Mouse (Mus musculus) brain, embryonic 14.5 days (tissue): ENCODE measurements at regions not wholly inside any gene's neighbourhood (a gene's known extent, or its start where the extent isn't known, plus 50 kb on each side); places are given as distances from the start of the nearest gene placed in this dataset.

Experiments
- DNase-seq: peaks from one replicate; pipeline ENCODE4 v3.0.0-alpha.2; 2011; ENCODE audit warnings: low read depth
- CTCF ChIP-seq: fragments of 200-500 bp; IDR thresholded peaks from 2 replicates; pipeline ENCODE4 v1.5.1; 2012; ENCODE audit warnings: inconsistent platforms, mild to moderate bottlenecking, moderate library complexity, borderline replicate concordance; ENCODE audit not compliant: insufficient read depth, insufficient read length; ENCODE audit errors: extremely low read depth
- POLR2A ChIP-seq: fragments of 200-500 bp; IDR thresholded peaks from 2 replicates; pipeline ENCODE4 v1.6.1; 2012; ENCODE audit warnings: mild to moderate bottlenecking, inconsistent platforms, borderline replicate concordance; ENCODE audit not compliant: poor library complexity, insufficient read depth, insufficient read length, severe bottlenecking; ENCODE audit errors: extremely low read depth

DNA sequence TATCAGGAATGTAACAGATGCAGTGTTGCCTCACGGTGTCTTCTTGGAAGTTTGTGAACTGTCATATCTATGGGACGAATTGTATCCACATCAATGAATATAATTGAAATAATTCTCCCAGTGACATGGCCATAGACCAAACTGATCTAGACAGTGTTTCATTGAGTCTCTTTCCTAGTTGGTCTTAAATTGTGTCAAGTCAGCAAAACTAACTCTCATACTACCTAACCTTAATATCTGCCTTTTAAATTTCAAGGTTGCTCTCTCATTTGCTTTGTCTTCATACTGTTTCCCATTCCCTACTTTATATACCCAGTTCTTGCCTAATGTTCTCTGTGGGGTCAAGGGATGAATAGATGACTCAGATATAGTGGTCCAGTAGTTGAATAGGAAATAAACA is 397.9 kb upstream of the Gm765 start:
- DNase-seq, result no peak
- TF ChIP-seq POLR2A (no peak), CTCF (no peak)

DNA sequence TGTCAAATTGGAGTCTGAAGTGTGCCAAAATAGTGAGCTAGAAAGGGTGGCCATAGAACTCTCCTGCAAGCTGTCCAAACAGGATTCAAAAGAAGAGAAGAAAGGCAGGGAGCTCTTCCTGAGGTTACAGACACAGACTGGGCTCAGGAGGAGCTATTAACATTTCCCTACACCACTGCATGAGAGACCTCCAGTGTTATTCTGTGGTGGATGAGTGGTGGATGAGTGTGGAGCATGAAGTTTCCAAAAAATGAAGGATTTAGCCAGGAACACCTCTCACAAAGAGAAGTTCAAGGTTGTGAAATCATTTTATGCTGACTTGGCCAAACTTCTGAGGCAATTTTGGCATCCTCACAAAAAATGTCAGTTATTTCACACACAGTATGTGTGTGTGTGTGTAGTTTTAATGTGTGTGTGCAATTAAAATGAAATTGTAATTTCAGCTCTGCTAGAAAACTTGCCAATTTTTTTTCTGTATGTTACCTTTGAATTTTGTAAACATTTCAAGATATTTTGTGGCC is 388.5 kb upstream of the Gm765 start:
- TF ChIP-seq POLR2A (no peak), CTCF (no peak)
- DNase-seq, result peak; percentile 16

DNA sequence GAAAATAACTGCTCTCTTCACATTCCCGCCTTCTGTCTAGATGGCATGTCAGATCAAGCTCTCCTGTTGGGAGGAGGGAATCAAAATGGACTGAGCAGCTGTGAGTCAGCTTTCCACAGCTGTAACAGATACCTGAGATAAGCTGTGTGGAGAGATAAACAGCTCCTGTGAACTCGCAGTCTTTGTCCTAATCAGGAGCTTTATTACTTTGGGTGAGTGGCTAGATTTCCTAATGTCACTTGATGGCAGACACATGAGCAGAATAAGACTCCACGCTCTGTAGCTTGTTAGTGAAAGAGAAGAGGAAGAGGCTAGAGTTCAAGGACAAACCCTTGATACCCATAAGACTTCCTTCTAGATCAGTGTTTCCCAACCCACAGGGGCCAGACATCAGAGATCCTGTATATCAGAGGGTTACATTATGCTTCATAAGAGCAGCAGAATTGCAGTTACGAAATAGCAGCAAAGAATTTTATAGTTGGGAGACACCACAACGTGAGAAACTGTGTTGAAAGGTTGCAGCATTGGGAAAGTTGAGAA is 384.1 kb upstream of the Gm765 start:
- no peak for DNase-seq
- TF ChIP-seq CTCF (no peak), POLR2A (no peak)

DNA sequence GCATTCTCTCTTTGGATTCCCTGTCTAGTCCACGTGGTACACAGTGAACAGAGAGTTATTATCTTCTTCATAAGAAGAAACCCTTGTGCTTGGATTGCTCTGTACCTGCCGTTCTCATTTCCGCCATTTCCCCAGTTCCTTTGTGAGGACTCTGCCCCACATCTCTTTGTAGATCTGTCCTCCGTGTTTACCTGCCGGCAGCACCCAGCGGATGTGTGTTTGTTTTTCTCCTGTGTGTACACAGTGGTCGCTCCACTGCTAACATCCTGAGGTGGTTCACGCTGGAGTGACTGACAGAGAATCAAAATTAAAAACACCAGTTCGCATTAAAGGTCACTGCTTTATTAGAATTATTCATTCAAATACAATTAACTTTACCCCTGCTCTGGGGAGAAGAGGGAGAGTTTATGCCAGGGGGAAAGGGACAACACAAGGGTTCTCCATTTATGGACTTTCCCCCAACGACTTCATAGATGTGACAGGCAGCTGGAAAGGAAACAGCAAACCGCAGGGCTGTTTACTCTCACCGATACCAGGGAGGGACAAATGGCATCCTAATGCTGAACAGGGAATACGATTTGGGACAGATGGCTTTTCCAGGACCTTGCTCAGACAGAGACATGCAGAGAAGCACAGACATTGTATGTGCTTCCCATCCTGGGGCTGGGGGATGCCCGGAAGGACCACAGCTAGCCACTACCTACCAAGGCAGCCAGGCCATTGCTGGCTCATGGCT is 362.5 kb upstream of the Gm765 start:
- no peak for DNase-seq
- no peak for TF ChIP-seq POLR2A
- TF ChIP-seq CTCF, result no peak

DNA sequence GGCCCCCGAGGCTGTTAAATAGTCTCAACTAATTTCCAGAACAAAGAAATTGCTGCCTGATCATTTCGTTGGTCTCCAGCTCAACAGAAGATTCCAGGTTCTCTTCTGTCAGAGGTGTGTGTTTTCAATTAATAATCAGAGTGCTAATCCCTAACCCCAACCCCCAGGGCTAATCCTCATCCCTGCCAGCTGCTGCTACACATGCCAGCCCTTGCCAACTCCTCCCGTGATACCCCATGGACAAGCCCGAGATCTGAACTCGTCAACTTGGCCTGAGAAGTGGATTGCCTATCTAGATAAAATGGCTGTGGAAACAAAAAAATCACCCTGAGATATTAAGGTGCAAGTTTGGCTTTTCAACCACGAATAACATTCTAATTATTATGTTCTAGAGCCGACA is 355.0 kb upstream of the Gm765 start:
- no peak for TF ChIP-seq CTCF
- no peak for TF ChIP-seq POLR2A
- DNase-seq, result no peak

DNA sequence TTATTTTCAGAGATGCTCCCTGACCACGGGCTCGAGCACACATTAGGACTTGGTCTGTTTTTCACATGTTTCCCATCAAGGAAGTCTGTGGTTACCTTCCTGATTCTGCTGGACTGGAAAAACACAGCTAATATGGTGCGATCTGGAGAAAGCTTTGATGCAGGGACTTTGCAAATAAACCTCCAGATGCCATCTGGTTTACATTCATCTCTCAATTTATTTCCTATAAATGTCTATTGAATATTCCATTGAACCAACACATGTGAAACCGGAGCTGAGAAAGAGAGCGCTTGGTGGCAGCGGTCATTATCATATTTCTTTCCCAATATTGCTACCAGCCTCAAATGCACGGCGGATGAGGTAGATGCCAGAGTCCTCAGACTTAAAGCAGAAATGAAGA is 350.9 kb upstream of the Gm765 start:
- DNase-seq, result no peak
- TF ChIP-seq POLR2A (no peak), CTCF (no peak)

DNA sequence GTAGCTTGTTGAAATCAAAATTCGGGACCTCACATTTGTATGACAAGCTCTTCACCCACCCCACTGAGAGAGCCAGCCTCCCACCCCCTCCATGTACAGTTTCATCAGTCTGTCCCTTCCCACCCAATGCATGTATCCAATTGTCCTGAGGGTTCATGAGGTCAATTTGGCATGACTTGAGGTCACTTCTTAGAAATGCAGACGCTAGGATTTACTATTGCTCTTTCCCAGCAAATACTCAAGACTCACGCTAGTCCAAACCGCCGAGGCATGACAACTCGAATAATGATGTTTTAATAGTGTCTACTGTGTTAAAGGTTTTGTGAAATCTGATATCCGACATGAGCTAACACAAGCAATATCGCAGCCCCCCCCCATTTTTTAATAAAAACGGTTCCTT is 347.6 kb upstream of the Gm765 start:
- DNase-seq, result no peak
- no peak for TF ChIP-seq POLR2A
- no peak for TF ChIP-seq CTCF

DNA sequence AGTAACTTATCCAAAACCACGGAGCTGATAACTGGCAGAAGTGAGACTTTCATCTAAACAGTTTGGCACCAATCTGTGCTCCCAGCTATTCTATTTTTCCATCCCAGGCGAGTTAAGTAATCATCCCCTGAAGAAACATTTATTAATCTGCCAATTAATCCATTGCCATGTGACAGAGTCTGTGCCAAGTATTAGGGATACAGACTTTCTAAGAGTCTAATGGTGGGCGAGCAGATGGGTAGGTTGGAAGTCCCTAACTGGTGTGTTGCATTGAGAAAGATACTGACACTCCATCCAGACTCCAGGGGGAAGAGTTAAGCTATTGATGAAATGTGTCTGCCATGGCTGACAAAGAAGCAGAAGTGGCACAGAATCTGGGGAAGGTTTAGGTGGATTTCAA is 346.8 kb upstream of the Gm765 start:
- TF ChIP-seq POLR2A (no peak), CTCF (no peak)
- DNase-seq, result peak; percentile 81

DNA sequence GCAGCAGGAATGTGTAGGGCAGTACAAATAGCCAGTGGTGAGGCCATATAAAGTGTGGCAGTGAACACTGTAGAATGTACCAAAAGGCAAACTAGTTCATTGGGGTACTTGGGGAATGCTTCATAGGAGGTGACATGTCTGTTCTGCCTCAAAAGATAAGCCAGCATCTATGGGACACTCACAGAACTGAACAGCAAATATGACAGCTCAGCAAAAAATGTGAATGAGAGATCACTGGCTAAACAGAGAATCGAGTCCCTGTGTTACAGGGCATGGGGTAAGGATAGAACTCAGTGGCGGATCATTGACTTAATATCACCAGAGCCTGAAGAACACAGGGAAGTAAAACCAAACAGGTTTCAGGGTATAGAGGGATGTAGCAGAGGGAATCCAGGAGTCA is 346.1 kb upstream of the Gm765 start:
- DNase-seq, result no peak
- TF ChIP-seq CTCF, result no peak
- no peak for TF ChIP-seq POLR2A

DNA sequence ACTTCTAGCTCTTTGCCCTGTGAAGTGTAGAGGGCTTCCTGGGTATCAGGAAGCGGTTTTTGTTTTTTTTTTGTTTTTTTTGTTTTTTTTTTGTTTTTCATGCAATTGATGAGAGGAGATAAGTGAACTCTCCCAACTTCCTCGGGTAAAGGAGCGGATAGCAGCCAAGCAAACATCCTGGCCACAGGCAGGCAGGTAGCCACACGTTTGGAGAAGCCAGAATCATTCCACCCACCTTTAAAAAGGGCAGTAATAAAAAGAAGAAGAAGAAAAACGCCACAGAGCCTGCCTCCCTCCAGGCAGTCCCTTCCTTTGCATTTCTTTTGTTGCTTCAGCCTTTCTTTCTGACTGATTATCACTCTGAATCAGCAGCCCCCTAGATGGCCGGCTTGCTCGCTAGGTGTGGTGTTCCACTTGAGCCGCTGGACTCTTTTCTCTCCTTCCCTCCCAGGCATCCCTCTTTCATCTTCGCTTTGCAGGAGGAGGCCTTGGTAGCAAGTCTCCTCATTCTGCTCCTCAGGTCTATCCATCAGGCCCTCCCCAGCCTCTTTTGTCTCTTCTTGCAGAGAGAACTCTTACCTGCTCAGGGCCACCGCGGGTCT is 323.9 kb upstream of the Gm765 start:
- TF ChIP-seq POLR2A (no peak), CTCF (no peak)
- peak; percentile 32 for DNase-seq

DNA sequence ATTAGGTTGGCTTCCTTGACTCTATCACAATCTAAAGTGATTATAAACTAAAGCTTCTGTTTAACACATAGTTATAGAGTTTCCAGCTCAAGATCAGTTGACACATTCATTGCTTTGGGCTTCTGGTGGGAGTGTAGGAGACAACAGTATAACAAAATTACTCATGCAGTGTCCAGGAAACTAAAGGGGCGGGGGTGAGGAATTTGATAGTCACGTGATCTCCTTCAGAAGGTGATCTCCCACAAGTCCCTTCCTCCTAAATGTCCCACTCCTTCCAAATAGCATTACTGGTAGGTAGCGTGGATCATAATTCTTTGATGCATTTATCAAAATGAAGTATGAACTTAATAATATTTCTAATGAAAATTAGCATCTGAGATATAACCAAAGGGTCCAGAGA is 309.3 kb upstream of the Gm765 start:
- no peak for TF ChIP-seq CTCF
- DNase-seq, result no peak

DNA sequence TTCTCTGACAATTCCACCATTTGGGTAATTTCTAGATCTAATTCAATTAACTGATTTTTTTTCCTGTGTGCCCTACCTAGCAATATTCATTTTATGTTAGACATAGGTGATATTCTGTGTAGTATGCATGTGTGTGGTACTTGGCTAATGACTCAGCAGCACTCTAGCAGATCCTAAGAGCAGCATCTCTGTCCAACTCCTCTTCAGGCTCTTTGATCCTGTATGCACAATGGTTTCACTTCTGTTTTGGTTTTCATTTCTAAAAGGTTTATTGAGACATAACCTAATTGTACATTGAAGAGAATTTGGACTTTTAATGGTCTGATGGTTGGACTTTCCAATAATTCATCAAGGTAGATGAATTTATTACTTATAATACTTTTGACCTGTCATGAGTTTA is 308.8 kb upstream of the Gm765 start:
- no peak for TF ChIP-seq POLR2A
- TF ChIP-seq CTCF, result no peak
- no peak for DNase-seq

DNA sequence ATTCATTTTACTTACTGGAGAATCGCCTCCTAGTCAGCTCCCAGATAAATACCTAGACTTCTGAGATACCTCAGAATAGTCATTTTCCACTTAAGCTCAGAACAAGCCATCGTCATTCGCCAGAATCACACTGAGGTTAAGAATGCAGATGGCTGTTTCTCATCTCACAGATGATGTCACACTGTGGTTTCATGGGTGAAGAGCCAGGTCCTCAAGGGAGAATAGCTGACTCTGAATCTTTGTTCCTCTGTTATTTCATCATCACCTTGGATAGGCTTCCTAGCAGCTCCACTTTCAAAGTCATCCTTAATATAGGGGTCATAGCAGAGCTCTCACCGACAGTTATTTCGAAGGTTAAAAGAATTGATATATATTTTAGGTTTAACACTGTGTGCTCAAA is 297.8 kb upstream of the Gm765 start:
- TF ChIP-seq POLR2A (no peak), CTCF (no peak)

DNA sequence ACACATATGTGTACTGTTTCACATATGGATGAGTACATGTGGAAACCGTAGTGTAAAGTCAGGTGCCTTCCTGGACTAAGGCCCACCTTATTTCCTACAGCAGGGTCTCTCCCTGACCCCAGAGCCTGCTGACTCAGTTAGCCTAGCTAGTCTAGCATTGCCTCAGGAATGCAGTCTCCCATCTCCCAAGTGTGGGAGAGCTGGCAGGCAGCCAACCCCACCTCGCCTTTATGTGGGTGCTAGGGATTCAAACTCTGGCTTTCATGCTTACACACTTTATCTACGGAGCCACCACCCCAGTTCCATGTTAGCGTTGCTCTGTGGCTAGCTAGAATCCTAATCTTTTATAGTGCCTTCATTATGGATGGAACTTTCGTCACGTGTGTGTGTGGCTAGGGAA is 293.3 kb upstream of the Gm765 start:
- TF ChIP-seq CTCF, result no peak
- no peak for TF ChIP-seq POLR2A

More for the DNA sequence above, 297.8 kb upstream of the Gm765 start:
- no peak for DNase-seq

More for the DNA sequence above, 293.3 kb upstream of the Gm765 start:
- no peak for DNase-seq
